Mouse (Mus musculus) adrenal gland, postnatal 25 days (tissue): ENCODE measurements around the gene Tmbim1. TPM values are rescaled to one million over a fixed set of nuclear protein-coding genes. Genes with fewer than 3 reads are reported as not detected.
"Not testable (repeated sequence)": the region's sequence is repeated elsewhere in the genome, so short reads cannot be mapped to it uniquely, and the experiment has no call there.

ENCODE experiments used
- DNase-seq: peaks from one replicate; pipeline ENCODE4 v3.0.0; 2021; ENCODE audit warnings: mixed read lengths
- total RNA-seq: library from RNA; stranded (reverse); gene quantifications from 2 replicates; pipeline ENCODE4 v1.2.3, GENCODE M21; 2021

Gene Tmbim1
- total RNA-seq, 1 experiment from 2014 or later: 84.7 TPM

GRCm38 (mm10) chr1:74326916-74327315, 21.5 kb upstream of the Tmbim1 start:
- not testable (repeated sequence) for DNase-seq

GRCm38 (mm10) chr1:74321396-74321795, 16.0 kb upstream of the Tmbim1 start:
- DNase-seq: no peak

GRCm38 (mm10) chr1:74318711-74319110, 13.3 kb upstream of the Tmbim1 start:
- no peak for DNase-seq

- DNase-seq: no peak
Measured at GRCm38 (mm10) chr1:74316114-74316827, 10.8 kb upstream of the Tmbim1 start.

- no peak for DNase-seq
Measured at GRCm38 (mm10) chr1:74314796-74315195, 9.4 kb upstream of the Tmbim1 start.

GRCm38 (mm10) chr1:74313049-74313692, 7.7 kb upstream of the Tmbim1 start:
- no peak for DNase-seq

GRCm38 (mm10) chr1:74309767-74310166, 4.3 kb upstream of the Tmbim1 start:
- DNase-seq: no peak

- no peak for DNase-seq
Measured at GRCm38 (mm10) chr1:74308001-74308964, 2.9 kb upstream of the Tmbim1 start.

- no peak for DNase-seq
Measured at GRCm38 (mm10) chr1:74307146-74307545, 1.7 kb upstream of the Tmbim1 start.

- no peak for DNase-seq
Measured at GRCm38 (mm10) chr1:74304946-74305345, 476 bp downstream of the Tmbim1 start.

GRCm38 (mm10) chr1:74304339-74304790, 1.1 kb downstream of the Tmbim1 start:
- DNase-seq: no peak

- DNase-seq: peak; percentile 84
Measured at GRCm38 (mm10) chr1:74303509-74304338, 1.7 kb downstream of the Tmbim1 start.

GRCm38 (mm10) chr1:74302835-74303234, 2.6 kb downstream of the Tmbim1 start:
- no peak for DNase-seq

GRCm38 (mm10) chr1:74302229-74302628, 3.2 kb downstream of the Tmbim1 start:
- no peak for DNase-seq

GRCm38 (mm10) chr1:74300347-74301110, 4.9 kb downstream of the Tmbim1 start:
- no peak for DNase-seq

GRCm38 (mm10) chr1:74298996-74299395, 6.4 kb downstream of the Tmbim1 start:
- peak; percentile 56 for DNase-seq

GRCm38 (mm10) chr1:74298157-74298750, 7.2 kb downstream of the Tmbim1 start:
- no peak for DNase-seq

- DNase-seq: peak; percentile 74
Measured at GRCm38 (mm10) chr1:74297269-74297668, 8.2 kb downstream of the Tmbim1 start.

GRCm38 (mm10) chr1:74296477-74296876, 8.9 kb downstream of the Tmbim1 start:
- no peak for DNase-seq

GRCm38 (mm10) chr1:74295456-74296171, 9.8 kb downstream of the Tmbim1 start:
- peak; percentile 85 for DNase-seq
